Mouse (Mus musculus): ENCODE results near the gene Galnt13. TPM values are rescaled to one million over a fixed set of nuclear protein-coding genes. Genes with fewer than 3 reads are reported as not detected.
"Not testable (repeated sequence)": the region's sequence is repeated elsewhere in the genome, so short reads cannot be mapped to it uniquely, and the experiment has no call there.

Gene Galnt13
- total and polyA plus RNA-seq, 3 experiments = not detected

- no peaks in the 10 kb centered on the region for H3K79me2 ChIP-seq (replicated peaks; ENCODE audit: control insufficient read depth, extremely low read depth, insufficient read depth, poor library complexity, severe bottlenecking)
- H3K4me1 ChIP-seq (ENCODE audit: control insufficient read depth in 1 of 2, insufficient read depth in 2 of 2) = no peaks in the 10 kb centered on the region
- H3K9ac ChIP-seq (ENCODE audit: insufficient read depth, low read depth) = no peak overlapping the region
- dilution Hi-C loops (cut with MboI; ENCODE audit: extremely low pct_ligation_motif_present, extremely low pct_unique_long_range_greater_than_20kb, low sequenced_read_pairs) = no loop called here
- H3K27ac ChIP-seq (ENCODE audit: insufficient read depth, low read depth) = no peak overlapping the region
- H3K36me3 ChIP-seq (replicated peaks in 1 of 2; ENCODE audit: control insufficient read depth in 1 of 2, insufficient read depth in 1 of 2, low read length in 1 of 2) = no peaks in the 10 kb centered on the region
- no peak for DNase-seq (ENCODE audit: extremely low read depth)
- H3K9me3 ChIP-seq (replicated peaks; ENCODE audit: low read length) = peaks cover 21% of the 10 kb centered on the region
- no peak overlapping the region for H3K4me3 ChIP-seq (replicated peaks in 1 of 3; ENCODE audit: low read depth in 2 of 3, low read length in 2 of 3, poor library complexity in 1 of 3)
- in situ Hi-C loops (cut with MboI; ENCODE audit: low pct_ligation_motif_present, low pct_unique_long_range_greater_than_20kb, low sequenced_read_pairs) = no loop called here
- TF ChIP-seq ETS1 (conservative IDR thresholded peaks at IDR 0.05; ENCODE audit: low read depth, low read length) (no peak), TCF12 (IDR thresholded peaks at IDR 0.05; ENCODE audit: low read depth, low read length) (no peak), ZC3H11A (IDR thresholded peaks at IDR 0.05; ENCODE audit: low read depth, low read length) (no peak), CTCF (conservative IDR thresholded peaks at IDR 0.05 in 1 of 2, IDR thresholded peaks at IDR 0.05 in 1 of 2; ENCODE audit: low read depth in 2 of 2, low read length in 2 of 2) (no peak), SMC3 (IDR thresholded peaks at IDR 0.05; ENCODE audit: low read depth, low read length) (no peak)
- H3K4me2 ChIP-seq (ENCODE audit: insufficient read depth, low read depth, poor library complexity, severe bottlenecking) = no peak overlapping the region
- H3K27me3 ChIP-seq (replicated peaks) = no peaks in the 10 kb centered on the region
Measured at GRCm38 (mm10) chr2:54567186-54567585, 131.1 kb downstream of the Galnt13 start.

GRCm38 (mm10) chr2:54567632-54568031, 131.5 kb downstream of the Galnt13 start:
- Histone ChIP-seq H3K9me3 (replicated peaks; ENCODE audit: low read length) (peaks cover 21% of the 10 kb centered on the region), H3K36me3 (replicated peaks in 1 of 2; ENCODE audit: control insufficient read depth in 1 of 2, insufficient read depth in 1 of 2, low read length in 1 of 2) (no peaks in the 10 kb centered on the region), H3K9ac (ENCODE audit: insufficient read depth, low read depth) (no peak overlapping the region), H3K4me2 (ENCODE audit: insufficient read depth, low read depth, poor library complexity, severe bottlenecking) (no peak overlapping the region), H3K79me2 (replicated peaks; ENCODE audit: control insufficient read depth, extremely low read depth, insufficient read depth, poor library complexity, severe bottlenecking) (no peaks in the 10 kb centered on the region), H3K27ac (ENCODE audit: insufficient read depth, low read depth) (no peak overlapping the region), H3K4me3 (replicated peaks in 1 of 3; ENCODE audit: low read depth in 2 of 3, low read length in 2 of 3, poor library complexity in 1 of 3) (no peak overlapping the region), H3K4me1 (ENCODE audit: control insufficient read depth in 1 of 2, insufficient read depth in 2 of 2) (no peaks in the 10 kb centered on the region), H3K27me3 (replicated peaks) (no peaks in the 10 kb centered on the region)
- DNase-seq (ENCODE audit: extremely low read depth) = no peak
- dilution Hi-C loops (cut with MboI; ENCODE audit: extremely low pct_ligation_motif_present, extremely low pct_unique_long_range_greater_than_20kb, low sequenced_read_pairs) = no loop called here
- TF ChIP-seq MYC (IDR thresholded peaks at IDR 0.05; ENCODE audit: low read depth, low read length) (no peak), ELF1 (IDR thresholded peaks at IDR 0.05; ENCODE audit: low read depth, low read length) (no peak), E2F4 (IDR thresholded peaks at IDR 0.05; ENCODE audit: insufficient replicate concordance, low read depth, low read length) (no peak), MEF2A (IDR thresholded peaks at IDR 0.05; ENCODE audit: borderline replicate concordance, low read depth, low read length) (no peak), EP300 (IDR thresholded peaks at IDR 0.05; ENCODE audit: low read length) (no peak), IRF4 (IDR thresholded peaks at IDR 0.05; ENCODE audit: low read depth, low read length) (no peak), TBP (conservative IDR thresholded peaks at IDR 0.05; ENCODE audit: low read depth, low read length) (no peak), USF1 (IDR thresholded peaks at IDR 0.05; ENCODE audit: low read depth, low read length) (no peak), POLR2AphosphoS2 (IDR thresholded peaks at IDR 0.05; ENCODE audit: low read depth, low read length) (no peak), JUN (IDR thresholded peaks at IDR 0.05; ENCODE audit: insufficient read depth, low read depth, low read length) (no peak), MAZ (IDR thresholded peaks at IDR 0.05; ENCODE audit: low read depth, low read length) (no peak), ZNF384 (IDR thresholded peaks at IDR 0.05; ENCODE audit: low read depth, low read length) (no peak), SMC3 (IDR thresholded peaks at IDR 0.05; ENCODE audit: low read depth, low read length) (no peak), HCFC1 (IDR thresholded peaks at IDR 0.05; ENCODE audit: low read depth, low read length) (no peak), BHLHE40 (IDR thresholded peaks at IDR 0.05; ENCODE audit: low read depth, low read length) (no peak), RAD21 (IDR thresholded peaks at IDR 0.05; ENCODE audit: low read depth, low read length) (no peak), ZKSCAN1 (IDR thresholded peaks at IDR 0.05; ENCODE audit: borderline replicate concordance, low read depth, low read length) (no peak)
- in situ Hi-C loops (cut with MboI; ENCODE audit: low pct_ligation_motif_present, low pct_unique_long_range_greater_than_20kb, low sequenced_read_pairs) = no loop called here

- H3K4me2 ChIP-seq (ENCODE audit: insufficient read depth, low read depth, poor library complexity, severe bottlenecking) = not testable (repeated sequence)
Measured at GRCm38 (mm10) chr2:54713817-54714216, 277.7 kb downstream of the Galnt13 start.

More at GRCm38 (mm10) chr2:54713817-54714216, 277.7 kb downstream of the Galnt13 start:
- H3K27me3 ChIP-seq (replicated peaks); dilution Hi-C loops (cut with MboI; ENCODE audit: extremely low pct_ligation_motif_present, extremely low pct_unique_long_range_greater_than_20kb, low sequenced_read_pairs); H3K27ac ChIP-seq (ENCODE audit: insufficient read depth, low read depth); H3K9ac ChIP-seq (ENCODE audit: insufficient read depth, low read depth); in situ Hi-C loops (cut with MboI; ENCODE audit: low pct_ligation_motif_present, low pct_unique_long_range_greater_than_20kb, low sequenced_read_pairs); DNase-seq (ENCODE audit: extremely low read depth); H3K9me3 ChIP-seq (replicated peaks; ENCODE audit: low read length); H3K4me1 ChIP-seq (ENCODE audit: control insufficient read depth in 1 of 2, insufficient read depth in 2 of 2); H3K79me2 ChIP-seq (replicated peaks; ENCODE audit: control insufficient read depth, extremely low read depth, insufficient read depth, poor library complexity, severe bottlenecking); H3K36me3 ChIP-seq (replicated peaks in 1 of 2; ENCODE audit: control insufficient read depth in 1 of 2, insufficient read depth in 1 of 2, low read length in 1 of 2); H3K4me3 ChIP-seq (replicated peaks in 1 of 3; ENCODE audit: low read depth in 2 of 3, low read length in 2 of 3, poor library complexity in 1 of 3): not testable (repeated sequence)

Measured in CH12.LX (cell line).